Mouse (Mus musculus) G1E (cell line): ENCODE measurements at regions not wholly inside any gene's neighbourhood (a gene's known extent, or its start where the extent isn't known, plus 50 kb on each side); places are given as distances from the start of the nearest gene placed in this dataset.

Experiments used
- CTCF ChIP-seq: IDR thresholded peaks from 2 replicates; pipeline ENCODE4 v1.5.1; 2012; ENCODE audit warnings: low read depth, low read length, inconsistent platforms, mixed read lengths
- GATA1 ChIP-seq: IDR thresholded peaks from 2 replicates; pipeline ENCODE4 v1.6.1; 2012; ENCODE audit warnings: borderline replicate concordance, low read length, inconsistent platforms, mixed read lengths
- POLR2AphosphoS5 ChIP-seq: IDR thresholded peaks from 2 replicates; pipeline ENCODE4 v1.6.1; 2012; ENCODE audit warnings: low read depth, low read length, inconsistent platforms; ENCODE audit not compliant: insufficient replicate concordance

- TF ChIP-seq CTCF (no peak), GATA1 (no peak), POLR2AphosphoS5 (no peak)
Observed at GRCm38 (mm10) chr10:91535392-91535791, 354.3 kb upstream of the Tmpo start.
